Mouse (Mus musculus): ENCODE measurements at regions not wholly inside any gene's neighbourhood (a gene's known extent, or its start where the extent isn't known, plus 50 kb on each side); places are given as distances from the start of the nearest gene placed in this dataset.

DNA sequence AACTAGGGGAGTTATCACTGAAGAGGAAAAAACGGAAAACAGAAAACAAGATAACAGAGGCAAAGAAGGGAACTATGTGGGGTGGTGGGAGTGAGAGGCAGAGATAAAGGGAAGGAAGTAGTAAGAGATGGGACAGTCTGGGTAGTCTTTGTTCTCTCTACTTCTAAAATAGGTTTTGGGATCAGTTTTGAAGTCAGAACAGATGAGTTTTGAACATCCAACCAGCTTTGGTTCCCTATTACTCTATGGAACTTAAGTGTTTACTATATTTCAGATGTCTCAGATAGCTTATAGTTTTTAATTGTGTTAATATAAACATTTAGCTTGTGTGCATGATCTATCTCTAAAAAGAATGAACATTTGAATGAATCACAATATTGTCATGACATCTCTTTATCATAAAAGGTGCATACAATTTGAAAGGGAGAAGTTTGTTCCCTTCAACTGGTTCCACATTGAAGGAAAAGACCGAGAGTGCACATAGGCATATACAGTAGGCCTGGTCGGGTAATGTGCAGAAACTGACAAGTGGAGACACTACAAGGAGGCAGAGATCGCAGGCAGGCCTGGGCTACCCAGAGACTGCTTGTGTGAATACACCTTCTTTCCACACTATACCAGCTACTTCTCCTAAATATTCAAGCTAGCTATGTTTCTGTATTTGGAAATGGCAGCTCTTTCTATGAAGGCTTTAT lies 335.8 kb downstream of the Pdha2 start:
- DNase-seq (ENCODE audit: low spot score in 2 of 2) = no peak
- intact Hi-C loops (cut with DNase I) = no loop called here

DNA sequence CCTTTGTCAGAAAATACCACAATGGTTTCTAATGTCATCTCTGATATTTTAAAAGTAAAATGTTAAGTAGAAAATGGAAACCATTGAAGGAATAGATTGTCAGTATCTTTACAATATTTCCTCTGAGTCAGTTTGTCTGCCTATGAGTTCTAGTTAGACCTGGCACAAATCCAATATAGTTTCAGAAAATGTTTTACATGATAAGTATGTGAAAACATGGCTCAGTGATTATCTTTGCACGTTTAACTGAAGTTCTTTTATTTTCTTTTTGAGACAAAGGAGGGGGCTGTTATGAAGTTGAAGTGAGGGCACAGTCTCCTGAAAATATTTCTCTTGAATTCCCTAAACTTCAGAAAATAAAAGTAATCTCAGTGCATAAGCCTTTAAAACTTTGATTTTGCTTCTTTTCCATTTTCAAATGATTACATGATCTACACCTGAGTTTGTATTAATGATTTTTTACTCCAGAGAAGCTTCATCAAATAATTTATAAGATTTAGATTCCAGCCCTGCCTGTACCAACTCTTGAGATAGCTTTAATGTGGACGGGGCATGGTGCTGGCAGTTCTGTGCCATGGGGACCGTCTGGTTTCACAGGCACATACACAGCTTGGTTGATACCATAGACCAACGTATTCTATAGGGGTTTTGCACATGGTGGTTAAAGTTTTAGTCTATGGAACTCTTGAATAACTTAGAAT lies 336.5 kb downstream of the Pdha2 start:
- intact Hi-C loops (cut with DNase I) = no loop called here
- no peak for DNase-seq (ENCODE audit: low spot score in 2 of 2)

DNA sequence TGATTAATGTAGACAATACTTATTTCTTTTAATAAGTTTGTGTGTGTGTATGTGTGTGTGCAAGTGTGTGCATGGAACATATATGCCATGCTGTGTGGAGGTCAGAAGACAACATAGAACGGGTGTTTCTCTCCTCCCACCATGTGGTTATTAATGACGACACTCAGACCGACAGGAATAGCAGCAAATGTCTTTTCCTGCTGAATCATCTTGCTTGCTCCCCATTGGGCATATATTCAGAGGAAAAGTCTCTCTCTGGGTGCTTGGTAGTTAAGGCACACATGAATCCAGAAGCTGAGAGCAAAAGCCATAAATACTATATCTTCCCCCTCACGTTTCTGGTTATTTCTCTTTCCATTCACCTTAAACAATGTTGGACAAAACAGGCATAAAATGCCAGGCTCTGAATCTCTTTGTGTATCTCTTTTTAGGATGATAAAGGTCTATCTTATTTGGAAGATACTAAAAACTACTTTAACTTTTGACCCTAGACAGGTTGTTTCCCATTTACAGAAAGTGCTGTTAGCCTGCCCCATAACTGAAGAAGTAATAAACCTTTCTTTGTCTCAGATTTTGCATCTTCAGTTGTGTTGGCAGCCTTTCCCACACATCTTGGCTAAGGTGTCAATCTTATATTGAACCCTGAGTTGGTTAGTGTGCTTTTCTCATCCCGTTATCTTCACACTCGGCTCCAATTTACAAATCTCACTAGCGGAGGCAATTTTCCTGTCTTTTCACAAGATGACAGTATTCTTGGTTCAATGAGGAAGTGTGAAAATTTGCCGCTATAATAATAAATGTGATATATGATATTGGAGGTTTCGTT lies 337.9 kb downstream of the Pdha2 start:
- intact Hi-C loops (cut with DNase I) = no loop called here
- DNase-seq (ENCODE audit: low spot score in 2 of 2) = no peak

DNA sequence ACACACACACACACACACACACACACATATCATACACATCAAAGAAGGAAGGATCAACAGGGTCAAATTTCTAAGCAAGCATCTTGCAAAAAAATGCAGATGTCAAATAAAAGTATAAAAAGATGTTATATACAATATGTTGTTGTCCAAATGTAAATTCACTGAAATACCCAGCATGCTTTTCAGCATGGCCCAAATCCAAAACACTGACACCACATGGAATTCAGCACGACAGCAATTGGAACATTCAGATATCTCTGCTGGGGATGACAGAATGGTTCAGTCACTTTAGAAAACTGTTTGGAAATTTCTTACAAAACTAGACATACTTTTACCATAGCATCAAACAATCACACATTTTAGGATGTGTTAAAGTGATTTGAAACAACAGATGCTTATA lies 339.6 kb downstream of the Pdha2 start:
- intact Hi-C loops (cut with DNase I) = no loop called here
- DNase-seq (ENCODE audit: low spot score in 2 of 2) = no peak

DNA sequence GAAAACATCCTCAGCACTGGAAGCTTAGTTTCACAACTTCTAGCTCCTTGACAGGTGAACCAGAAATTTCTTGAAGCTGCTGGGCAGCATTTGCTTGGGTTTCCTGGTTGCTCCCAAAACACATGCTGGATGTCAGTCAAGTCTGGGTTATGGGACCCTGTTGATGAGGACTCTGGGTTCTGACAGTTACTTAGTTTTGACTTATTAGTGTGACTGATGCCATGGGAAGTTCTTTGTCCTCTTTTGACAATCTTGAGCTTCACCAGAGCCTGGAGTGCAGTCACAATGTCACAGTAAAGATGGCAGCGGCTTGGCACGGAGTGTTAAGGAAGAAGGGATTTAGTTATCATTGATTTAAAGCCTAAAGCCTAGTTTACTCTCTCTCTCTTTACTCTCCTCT lies 340.9 kb downstream of the Pdha2 start:
- intact Hi-C loops (cut with DNase I) = no loop called here
- no peak for DNase-seq (ENCODE audit: low spot score in 2 of 2)

DNA sequence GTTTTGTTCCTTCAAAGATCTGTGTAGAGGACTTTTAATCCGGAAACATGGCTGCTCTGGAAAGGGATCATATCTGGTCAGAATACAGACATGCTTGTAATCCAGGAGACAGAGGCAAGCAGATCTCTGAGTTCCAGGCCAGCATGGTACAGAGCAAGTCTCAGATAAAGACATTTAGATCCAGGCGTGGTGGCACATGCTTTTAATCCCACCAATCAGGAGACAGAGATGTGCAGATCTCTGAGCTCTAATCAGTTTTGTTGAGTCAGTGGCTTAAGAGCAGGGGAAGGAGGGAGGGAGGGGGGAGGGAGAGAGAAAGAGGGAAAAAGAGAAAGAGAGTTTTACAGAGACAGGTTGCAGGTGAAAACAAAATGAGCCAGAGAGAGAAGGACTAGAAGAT lies 372.0 kb downstream of the Pdha2 start:
- intact Hi-C loops (cut with DNase I) = no loop called here
- DNase-seq (ENCODE audit: low spot score in 2 of 2) = no peak

DNA sequence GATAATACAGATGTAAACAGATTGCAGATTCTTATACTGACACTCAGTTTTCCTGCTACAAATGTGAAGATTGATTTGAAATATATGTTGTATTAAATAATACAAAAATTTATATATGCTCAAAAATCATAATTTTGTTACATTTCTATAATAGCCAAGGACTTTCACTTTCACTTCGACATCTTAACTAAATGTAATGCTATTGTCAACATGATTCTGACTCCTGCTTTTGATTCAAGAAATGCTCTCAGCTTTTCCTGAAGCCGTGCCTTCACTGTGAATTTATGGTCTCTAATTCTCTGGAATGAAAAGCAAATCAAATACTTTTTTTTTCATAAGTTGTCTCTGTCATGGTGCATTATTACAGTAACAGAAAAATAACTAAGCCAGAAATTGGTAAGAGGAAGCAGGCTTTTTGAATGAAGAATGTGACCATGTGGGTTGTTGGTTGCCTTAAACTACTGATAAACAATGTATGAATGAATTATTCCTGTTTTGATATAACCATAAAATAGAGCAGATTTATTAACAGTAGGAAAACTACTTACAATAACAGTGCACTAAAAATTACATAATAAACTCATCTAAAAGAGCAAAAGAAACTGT lies 374.1 kb downstream of the Pdha2 start:
- no peak for DNase-seq (ENCODE audit: low spot score in 2 of 2)
- intact Hi-C loops (cut with DNase I) = no loop called here

DNA sequence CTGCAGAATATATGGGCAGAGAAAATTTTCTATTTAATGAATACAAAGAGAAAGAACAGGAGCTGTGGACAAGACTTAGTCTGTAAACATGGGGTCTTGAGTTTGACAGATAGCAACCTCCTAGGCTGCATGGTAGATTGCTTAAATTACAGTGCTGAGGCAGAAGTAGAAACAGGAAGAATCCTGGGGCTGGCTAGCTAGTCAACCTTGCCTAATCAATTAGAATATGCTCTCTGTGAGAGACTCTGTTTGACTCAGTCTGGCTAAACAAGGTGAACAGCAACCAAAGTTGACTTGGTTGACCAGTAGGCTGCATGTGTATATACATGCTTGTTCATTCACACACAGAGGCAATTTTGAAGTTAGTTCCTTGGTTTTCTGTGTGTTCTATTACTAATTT lies 390.9 kb downstream of the Pdha2 start:
- intact Hi-C loops (cut with DNase I) = no loop called here

DNA sequence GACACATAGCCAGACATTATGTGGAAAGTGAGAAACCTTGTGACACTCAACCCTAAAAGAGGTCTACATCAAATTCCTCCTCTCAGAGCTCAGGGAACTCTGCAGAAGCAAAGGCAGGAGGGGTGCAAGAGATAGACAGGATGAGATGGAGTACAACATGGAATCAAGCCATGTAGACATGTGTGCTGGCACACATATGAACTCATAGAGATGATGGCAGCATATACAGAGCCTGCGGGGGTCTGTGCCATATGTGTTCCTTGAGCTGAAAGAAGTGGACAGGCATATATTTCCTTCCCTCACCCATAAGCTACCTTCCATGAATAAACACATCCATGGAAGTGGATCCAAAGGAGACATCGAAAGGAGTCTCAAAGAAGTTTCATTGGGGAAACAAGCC lies 406.6 kb downstream of the Pdha2 start:
- DNase-seq (ENCODE audit: low spot score in 2 of 2) = no peak
- intact Hi-C loops (cut with DNase I) = no loop called here

More for the DNA sequence above, 390.9 kb downstream of the Pdha2 start:
- DNase-seq (ENCODE audit: low spot score in 2 of 2) = no peak

DNA sequence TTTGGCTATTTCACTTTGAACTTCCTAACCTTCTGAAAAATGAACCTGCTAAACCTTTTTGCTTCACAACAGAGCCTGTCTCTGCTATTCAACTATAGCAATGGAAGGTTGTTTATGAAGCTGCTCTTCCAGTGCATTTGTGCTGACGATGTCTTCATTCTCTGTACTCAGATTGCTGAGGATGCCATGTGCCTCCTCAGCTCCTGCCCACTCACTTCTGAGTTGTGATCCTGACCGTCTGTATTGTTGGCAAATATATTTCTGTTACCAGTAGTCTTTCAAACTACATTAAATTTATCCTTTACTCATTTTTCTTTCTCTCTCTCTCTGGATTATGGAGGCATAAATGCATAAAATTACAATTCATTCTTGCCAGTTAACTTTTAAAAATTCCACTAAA lies 419.2 kb downstream of the Pdha2 start:
- DNase-seq (ENCODE audit: low spot score in 2 of 2) = peak; percentile 4 to 10
- intact Hi-C loops (cut with DNase I) = no loop called here

DNA sequence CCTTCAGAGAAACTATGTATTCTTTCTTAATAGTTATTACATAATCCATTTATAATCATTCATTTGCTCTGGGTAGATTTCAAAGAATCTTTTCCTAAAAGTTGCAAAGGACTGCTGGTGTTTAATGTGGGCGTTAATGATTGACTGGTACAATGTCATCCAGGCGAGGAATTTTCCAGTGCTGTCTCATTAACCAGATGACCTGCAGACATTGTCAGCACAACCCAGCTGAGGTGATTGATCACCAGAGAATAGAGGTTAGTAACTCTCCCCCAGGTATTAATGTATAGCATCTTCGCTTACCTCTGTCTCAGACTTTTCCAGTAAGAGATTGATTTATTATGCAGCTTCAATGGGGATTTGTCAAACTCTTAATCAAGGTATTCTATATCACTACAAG lies 426.5 kb downstream of the Pdha2 start:
- intact Hi-C loops (cut with DNase I) = no loop called here
- DNase-seq (ENCODE audit: low spot score in 2 of 2) = no peak

DNA sequence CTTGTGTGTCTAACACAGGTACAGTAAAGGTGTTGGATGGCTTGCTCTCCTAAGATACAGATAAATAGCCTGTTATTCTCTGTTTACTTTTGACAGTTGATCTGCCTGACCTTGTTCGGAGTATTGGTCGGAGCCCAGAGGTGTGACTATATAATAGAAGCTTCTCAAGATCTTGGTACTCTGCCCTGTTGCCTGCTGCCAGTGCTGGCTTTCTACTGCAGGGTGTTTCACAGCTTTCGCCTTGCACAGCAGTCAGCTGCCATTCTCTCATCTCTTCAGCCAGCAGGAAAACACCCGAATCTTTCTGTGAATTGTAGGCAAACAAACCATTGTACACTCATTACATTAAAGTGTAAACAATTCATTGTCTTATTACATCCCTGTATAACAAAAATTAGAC lies 452.1 kb downstream of the Pdha2 start:
- intact Hi-C loops (cut with DNase I) = no loop called here
- no peak for DNase-seq (ENCODE audit: low spot score in 2 of 2)

DNA sequence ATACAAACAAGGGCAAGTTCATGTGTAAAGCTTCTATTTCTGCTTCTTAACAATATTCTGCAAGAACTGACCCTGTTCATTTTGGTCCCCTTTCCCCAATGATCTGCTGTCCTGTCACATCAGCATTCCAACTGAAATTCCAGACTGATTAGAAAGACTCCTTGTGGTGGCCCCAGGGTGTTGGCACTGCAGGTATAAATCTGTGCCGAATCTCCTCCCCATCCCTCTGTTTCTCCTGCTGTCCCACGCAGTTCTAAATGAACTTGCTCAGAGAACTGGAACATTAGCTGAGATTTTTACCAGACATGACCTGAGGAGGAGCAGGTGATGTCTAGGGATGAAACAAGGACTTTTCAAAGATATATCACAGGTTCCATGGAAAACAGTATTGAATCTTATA lies 467.7 kb downstream of the Pdha2 start:
- intact Hi-C loops (cut with DNase I) = no loop called here
- DNase-seq (ENCODE audit: low spot score in 2 of 2) = no peak

DNA sequence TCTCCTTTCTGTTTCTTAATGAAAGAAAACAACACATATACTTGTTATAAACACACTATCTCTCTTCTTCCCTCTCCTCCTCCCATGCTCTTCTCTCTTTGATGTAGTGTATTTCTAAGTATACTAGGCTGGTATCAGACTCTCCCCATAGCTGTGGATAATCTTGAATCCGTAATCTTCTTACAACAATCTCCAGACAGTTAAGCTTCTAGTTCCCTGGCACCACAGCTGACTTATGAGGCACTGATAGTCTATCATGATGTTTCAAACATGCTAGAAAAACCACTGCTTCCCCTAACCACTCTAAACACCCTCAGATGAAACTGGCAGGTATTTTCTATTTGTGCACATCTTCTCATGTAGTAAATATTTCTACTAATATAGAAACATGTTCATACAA lies 471.7 kb downstream of the Pdha2 start:
- intact Hi-C loops (cut with DNase I) = no loop called here
- DNase-seq (ENCODE audit: low spot score in 2 of 2) = no peak

DNA sequence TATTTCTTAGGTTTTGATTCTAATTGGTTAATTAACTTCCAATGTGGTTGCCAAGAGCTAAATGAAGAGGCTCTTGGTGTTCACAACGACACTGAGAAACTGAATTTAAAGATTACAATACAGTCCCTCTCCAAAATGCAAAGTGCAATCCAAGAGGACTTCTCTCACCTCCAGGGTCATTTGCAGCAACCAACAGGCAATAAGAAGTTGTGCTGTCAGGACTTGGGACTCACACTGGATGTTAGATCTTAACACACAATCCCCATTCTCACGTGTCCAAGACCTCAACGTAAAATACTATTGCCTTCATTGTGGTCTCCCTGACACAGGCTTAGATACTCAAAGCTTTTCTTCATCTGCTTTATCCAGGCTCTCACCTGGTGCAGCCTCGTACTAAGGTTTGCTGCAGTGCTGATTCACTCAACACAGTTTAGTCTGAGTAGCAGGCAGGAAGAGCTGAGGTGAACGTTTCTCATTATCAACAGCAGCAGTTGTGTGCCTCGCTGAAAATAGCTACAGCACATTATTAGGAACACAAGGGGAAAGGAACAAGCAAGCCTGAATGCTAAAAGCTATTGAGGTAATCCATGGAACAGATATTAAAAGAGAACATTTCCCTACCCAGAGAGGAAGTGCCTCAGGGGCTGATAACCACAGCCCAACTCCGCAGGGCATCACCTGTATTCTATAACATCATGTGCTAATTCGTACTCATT lies 473.3 kb downstream of the Pdha2 start:
- intact Hi-C loops (cut with DNase I) = no loop called here
- DNase-seq (ENCODE audit: low spot score in 2 of 2) = no peak

DNA sequence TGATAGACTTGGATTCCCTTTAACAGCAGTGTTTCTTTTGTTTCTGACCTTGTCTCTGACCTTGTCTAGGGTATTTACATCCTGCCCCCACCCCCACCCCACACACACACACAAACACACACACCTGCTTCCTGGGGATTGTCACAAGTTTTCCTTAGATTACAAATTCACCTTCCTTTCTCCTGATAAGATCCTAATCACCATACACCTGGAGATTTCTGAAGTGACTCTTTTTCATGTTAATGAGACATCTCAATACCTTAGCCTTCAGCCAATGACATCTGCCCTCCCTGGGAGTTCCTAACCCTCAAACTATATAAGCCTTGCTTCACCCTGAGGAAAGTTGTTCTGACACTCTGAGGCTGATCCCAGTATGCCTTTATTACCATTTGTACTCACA lies 495.3 kb downstream of the Pdha2 start:
- intact Hi-C loops (cut with DNase I) = no loop called here
- no peak for DNase-seq (ENCODE audit: low spot score in 2 of 2)

DNA sequence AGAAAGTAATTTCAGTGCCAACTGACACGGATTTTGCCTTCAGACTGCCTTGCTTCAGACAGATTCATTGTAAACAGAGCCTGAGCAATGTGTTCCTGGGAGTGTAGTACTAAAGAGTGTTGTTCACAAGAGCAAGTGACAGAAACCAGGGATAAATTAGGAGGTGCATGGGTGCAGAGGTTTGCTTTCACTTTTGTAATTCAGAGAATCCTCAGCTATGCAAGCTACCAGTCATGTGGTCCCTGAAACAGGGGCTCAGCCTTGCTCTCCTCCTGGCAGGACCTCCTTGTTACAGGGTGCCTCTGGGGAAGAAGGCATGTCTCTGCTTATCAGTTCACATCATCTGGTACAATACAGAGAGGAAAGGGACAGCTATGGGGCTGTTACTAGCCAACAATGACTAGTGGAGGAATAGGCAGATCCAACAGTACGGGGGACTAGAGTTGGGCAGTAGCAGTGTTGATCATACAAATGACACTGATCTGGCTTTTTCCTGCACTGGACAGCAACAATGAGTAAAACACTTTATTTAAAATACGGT lies 504.5 kb downstream of the Pdha2 start:
- no peak for DNase-seq (ENCODE audit: low spot score in 2 of 2)
- intact Hi-C loops (cut with DNase I) = no loop called here

DNA sequence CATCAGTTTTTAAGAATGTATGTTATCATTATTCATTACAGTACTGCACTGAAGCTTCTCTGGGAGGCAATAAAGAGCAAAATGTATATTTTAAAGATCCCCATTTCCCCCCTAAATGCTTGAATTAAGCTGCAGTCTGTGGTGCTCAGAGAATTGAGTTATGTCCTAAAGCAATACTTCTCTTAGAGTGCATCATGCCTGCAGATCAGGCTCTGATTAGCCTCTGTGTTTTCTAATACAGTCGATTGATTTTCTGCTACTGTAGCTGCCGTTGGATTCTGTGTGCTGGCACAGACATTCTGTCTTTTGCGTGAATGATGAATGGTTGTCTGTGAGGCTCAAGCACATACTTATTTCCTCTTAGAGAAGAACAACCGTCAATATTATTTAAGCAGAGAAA lies 505.4 kb downstream of the Pdha2 start:
- intact Hi-C loops (cut with DNase I) = no loop called here
- no peak for DNase-seq (ENCODE audit: low spot score in 2 of 2)

DNA sequence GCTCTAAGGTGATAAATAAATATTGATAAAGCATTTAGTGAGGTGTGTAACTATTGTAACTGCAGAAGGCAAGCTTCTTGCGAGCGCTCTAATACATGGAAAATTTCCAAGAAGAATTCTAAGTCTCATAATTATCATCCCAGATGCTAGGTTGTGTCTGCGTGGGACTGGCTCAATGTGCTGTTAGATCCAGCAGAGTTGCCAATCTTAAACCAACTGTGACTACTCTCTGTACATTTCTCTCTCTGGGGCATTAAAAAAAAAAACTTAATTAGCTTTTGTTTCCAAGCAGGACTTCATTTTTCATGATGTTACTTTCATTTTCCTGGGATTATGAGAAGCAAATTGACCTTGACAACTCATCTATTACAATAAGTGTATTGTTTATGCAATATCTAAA lies 506.6 kb downstream of the Pdha2 start:
- no peak for DNase-seq (ENCODE audit: low spot score in 2 of 2)
- intact Hi-C loops (cut with DNase I) = no loop called here

DNA sequence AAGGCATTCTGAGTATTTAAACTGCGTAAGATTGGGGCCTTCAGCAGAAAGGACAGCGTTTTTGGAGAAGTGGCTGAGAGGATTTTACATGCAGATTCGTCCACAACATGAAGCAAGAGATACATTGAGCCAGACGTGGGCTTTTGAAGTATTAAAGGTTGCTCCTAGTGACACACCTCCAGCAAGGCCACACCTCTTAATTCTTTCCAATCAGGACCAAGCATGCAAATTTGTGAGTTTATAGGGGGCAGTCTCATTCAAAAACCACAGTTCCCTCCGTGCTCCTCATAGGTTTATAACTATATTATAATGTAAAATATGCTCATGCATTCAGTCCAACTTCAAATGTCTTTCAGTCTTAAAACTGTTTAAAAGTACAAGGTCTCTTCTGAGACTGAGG lies 509.2 kb downstream of the Pdha2 start:
- DNase-seq (ENCODE audit: low spot score in 2 of 2) = no peak
- intact Hi-C loops (cut with DNase I) = no loop called here

Measured in left cerebral cortex, postnatal 36 days (tissue).